Mouse (Mus musculus) G1E (cell line): Measurements from ENCODE around the gene Cct8.

Experiments
- CTCF ChIP-seq: IDR thresholded peaks from 2 replicates; pipeline ENCODE4 v1.5.1; 2012; ENCODE audit warnings: low read depth, low read length, inconsistent platforms, mixed read lengths
- GATA1 ChIP-seq: IDR thresholded peaks from 2 replicates; pipeline ENCODE4 v1.6.1; 2012; ENCODE audit warnings: borderline replicate concordance, low read length, inconsistent platforms, mixed read lengths
- POLR2AphosphoS5 ChIP-seq: IDR thresholded peaks from 2 replicates; pipeline ENCODE4 v1.6.1; 2012; ENCODE audit warnings: low read depth, low read length, inconsistent platforms; ENCODE audit not compliant: insufficient replicate concordance
- TAL1 ChIP-seq: conservative IDR thresholded peaks from 2 replicates; pipeline ENCODE4 v1.6.1; 2012; ENCODE audit warnings: low read depth, low read length, inconsistent platforms, mixed read lengths

- TF ChIP-seq CTCF (no peak), TAL1 (no peak), GATA1 (no peak), POLR2AphosphoS5 (no peak)
Measured at GRCm38 (mm10) chr16:87455180-87455611, 40.5 kb downstream of the Cct8 start.
